Mouse (Mus musculus) A20 (cell line): Measurements from ENCODE around the gene Kitl.
A peak's percentile ranks its signal among the peaks of the same experiment; 100 is the strongest.

ENCODE experiments used
- DNase-seq: peaks from one replicate; pipeline ENCODE4 v3.0.0-alpha.2; 2011; ENCODE audit warnings: low read depth, low spot score

The Kitl gene

DNA sequence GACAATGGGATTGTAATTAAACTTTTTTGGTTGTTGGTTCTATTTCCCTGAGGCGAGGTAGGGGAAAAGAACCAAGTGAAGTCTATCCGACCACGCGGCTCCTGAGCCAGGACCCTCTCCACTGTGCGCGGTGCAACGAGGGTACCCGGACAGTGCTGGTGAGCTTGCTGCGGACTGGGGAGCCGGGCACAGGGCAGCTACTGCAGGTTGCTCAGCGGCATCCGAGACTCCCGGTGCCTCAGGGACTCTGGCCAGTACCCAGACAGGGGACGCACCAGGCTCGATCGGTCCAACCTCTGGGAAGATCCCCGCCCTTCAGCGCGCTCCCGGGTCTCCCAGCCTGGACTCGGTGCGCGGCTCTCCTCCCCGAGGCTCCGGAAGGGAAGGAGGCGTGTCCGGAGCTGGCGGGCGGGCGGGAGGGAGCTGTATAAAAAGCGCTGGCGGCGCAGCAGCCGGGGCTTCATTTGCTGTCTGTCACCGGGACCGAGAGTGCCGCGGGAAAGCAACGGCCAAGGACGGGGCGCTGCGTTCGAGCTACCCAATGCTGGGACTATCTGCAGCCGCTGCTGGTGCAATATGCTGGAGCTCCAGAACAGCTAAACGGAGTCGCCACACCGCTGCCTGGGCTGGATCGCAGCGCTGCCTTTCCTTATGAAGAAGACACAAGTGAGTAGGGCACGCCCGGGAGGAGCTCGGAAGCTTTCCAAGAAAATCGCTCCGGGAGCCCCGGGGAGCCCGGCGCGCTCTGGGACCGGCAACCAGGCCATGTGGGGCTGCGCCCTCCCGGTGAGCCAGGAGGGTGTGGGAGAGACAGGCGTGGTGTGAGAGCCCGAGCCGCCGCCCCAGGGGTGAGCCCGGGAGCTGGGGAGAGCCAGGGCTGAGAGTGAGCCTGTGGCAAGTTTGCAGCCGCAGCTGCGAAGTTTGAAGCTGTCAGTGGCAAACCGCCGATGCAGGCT lies at the start of gene Kitl:
Gene Kitl (plus strand): TSS at position 261 of the 956 bp plus-strand sequence.
- no peak for DNase-seq

GRCm38 (mm10) chr10:99972866-99973265 lies 42.6 kb upstream of the Kitl start:
- no peak for DNase-seq

- DNase-seq = no peak
These were observed 35.3 kb upstream of the Kitl start for GRCm38 (mm10) chr10:99980096-99980495.

DNA sequence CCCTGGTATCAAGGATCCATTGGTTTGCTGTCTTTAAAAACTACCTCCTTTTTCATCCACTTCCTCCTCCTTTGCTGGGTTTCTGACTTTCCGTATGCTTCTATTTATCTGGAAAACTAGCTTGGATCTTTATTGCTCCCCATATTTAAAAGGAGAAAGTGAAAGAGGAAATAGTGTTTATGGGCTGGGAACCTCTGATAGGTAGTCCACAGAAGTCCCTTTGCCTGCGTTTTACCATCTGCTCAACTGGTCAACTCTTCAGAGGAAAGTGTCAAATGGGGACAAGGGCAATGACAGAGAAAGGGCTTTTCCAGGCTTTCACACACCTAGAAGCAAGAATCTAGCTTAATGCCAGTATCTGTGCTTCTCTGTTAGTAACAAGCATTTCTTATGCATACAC lies 34.5 kb upstream of the Kitl start:
- no peak for DNase-seq

DNA sequence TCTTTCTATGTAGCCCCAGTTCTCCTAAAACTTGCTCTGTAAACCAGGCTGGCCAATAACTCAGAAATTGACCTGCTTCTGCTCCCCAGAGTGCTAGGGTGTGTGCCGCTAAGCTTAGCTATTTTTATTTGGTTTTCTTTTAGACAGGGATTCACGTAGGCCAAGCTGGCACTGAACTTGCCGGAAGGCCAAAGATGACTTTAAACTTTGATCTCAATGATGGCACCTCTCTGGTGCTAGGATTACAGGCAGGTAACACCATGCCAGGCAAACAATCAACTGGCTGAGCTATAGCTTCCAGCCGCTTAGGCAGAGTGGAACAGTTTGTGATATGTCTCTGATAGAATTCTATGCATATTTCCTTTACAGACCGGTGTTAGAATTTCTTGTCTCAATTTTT lies 33.5 kb upstream of the Kitl start:
- DNase-seq = no peak

DNA sequence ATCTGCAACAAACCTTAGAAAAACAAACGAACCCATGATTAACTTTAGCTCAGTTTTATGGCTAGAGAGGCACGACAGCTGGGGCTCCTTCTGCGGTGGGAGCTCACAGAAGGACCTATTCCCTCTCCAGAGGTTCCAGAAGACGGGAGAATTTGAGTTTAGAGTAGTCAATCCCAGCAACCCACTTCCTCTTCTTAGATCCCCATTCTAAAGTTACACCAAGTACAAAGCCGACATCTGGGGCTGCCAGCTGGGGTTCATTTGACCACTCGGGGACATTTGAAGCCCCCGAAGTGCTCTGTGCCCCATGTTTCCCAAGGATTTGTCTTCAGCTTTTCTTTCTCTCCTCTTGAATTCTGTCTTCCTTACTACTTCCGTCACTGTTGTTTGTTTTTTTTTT lies 28.7 kb upstream of the Kitl start:
- DNase-seq = peak; percentile 72

GRCm38 (mm10) chr10:99989758-99990157 lies 25.7 kb upstream of the Kitl start:
- no peak for DNase-seq

- DNase-seq = no peak
These were observed 23.3 kb upstream of the Kitl start for GRCm38 (mm10) chr10:99992121-99992520.

GRCm38 (mm10) chr10:100001452-100001851 lies 14.0 kb upstream of the Kitl start:
- no peak for DNase-seq

- no peak for DNase-seq
These were observed 11.6 kb upstream of the Kitl start for GRCm38 (mm10) chr10:100003797-100004196.

- DNase-seq = no peak
These were observed 5.7 kb upstream of the Kitl start for GRCm38 (mm10) chr10:100009681-100010080.

DNA sequence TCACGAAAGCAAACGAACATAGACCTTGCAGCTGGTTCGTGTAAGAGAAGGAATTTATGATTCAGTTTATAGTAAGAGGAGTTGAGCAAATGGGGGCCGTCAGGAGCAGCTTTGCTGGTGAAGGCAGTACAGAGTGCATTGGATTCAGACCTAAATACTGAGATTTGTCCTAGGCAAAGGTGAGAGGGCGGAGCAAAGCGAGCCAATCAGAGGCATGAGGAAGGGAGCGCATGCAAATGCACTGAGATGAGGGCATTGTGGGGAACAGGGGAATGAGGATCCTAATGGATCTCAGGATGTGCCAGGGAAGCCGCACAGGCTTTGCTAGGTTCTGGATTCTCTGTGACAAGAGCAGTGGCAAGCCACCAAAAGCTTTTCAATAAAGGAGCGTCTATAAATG lies 5.1 kb upstream of the Kitl start:
- DNase-seq = no peak

- no peak for DNase-seq
These were observed 1.3 kb upstream of the Kitl start for GRCm38 (mm10) chr10:100014096-100014495.

DNA sequence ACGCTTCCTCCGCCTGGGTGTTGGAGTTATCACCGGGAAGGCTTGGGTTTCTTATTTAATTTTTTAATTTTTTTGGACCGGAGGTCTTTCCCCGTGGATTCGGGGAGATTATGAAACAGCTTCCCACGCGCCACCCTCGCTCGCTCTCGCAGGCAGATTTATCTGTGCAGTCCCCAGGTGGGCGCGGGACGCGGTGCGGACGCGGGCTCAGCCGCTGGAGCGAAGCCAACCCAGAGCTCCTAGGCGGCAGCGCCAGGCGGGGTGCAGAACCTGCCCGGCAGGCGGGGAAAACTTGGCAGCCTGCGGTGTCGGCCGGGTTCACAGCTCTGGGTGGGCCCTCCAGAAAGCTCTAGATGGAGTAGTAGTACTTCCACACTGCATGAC lies 888 bp downstream of the Kitl start:
- no peak for DNase-seq

- DNase-seq = no peak
These were observed 1.7 kb downstream of the Kitl start for GRCm38 (mm10) chr10:100016941-100017770.

GRCm38 (mm10) chr10:100017771-100018070 lies 2.3 kb downstream of the Kitl start:
- no peak for DNase-seq

- no peak for DNase-seq
These were observed 3.1 kb downstream of the Kitl start for GRCm38 (mm10) chr10:100018493-100018892.

DNA sequence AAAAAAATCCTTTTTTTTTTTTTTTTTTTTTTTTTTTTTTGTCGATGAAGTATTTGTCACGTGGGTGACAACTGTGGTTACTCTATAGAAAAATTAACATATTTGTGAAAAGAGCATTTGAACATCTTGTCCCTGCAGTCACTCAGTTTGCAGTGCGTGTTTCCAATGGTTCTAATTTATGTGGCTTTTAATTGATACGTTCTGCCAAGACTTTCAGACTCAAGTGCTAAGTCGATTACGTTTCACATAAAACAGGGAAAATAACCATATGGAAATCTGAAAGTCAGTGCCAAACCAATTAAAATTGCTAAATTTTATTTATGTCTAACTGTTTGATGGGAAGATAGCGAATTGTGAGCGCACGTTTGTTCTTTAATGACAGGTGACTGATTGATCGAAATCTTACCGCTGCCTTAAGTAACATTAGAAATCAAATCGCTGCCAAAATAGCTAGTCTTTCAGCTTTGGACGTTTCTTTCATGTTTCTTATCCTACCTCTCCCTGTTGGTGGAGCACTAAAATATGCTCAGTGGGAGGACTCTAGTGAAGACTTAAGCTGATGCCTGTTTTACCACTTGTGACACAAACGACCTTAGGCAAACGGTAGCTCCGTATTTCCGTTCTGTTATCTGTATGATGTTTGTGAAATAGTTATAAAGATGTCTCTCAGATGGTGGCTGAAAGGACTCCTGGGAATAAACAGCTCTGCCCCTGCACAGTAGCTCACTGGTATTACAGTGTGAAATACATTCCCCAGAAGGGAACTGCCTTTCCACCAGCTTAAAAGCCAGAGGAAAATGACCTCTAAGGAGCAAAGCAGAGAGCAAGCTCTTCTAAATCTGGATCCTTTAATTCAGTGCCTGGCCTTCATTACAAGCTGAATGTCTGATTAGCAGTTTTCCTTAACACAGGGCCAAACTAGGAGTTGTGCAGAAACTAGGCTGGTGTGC lies 4.1 kb downstream of the Kitl start:
- DNase-seq = no peak

GRCm38 (mm10) chr10:100022090-100022834 lies 6.8 kb downstream of the Kitl start:
- DNase-seq = no peak

- no peak for DNase-seq
These were observed 7.3 kb downstream of the Kitl start for GRCm38 (mm10) chr10:100022835-100023093.

GRCm38 (mm10) chr10:100025665-100026064 lies 10.2 kb downstream of the Kitl start:
- no peak for DNase-seq
